Mouse (Mus musculus): ENCODE data around the gene Ascc3. TPM values are rescaled to one million over a fixed set of nuclear protein-coding genes. Genes with fewer than 3 reads are reported as not detected.

Gene Ascc3
- polyA plus RNA-seq, 1 experiment, result 5.6 TPM

GRCm38 (mm10) chr10:50801594-50801993, 209.1 kb downstream of the Ascc3 start:
- TF ChIP-seq CTCF (IDR thresholded peaks at IDR 0.05; ENCODE audit: control insufficient read depth, insufficient read depth, insufficient read length) (no peak), FOSL1 (IDR thresholded peaks at IDR 0.05; ENCODE audit: insufficient read depth, low read length, poor library complexity, severe bottlenecking) (no peak), USF1 (IDR thresholded peaks at IDR 0.05; ENCODE audit: low read depth) (no peak), CEBPB (IDR thresholded peaks at IDR 0.05; ENCODE audit: low read depth) (no peak), MYOD1 (IDR thresholded peaks at IDR 0.05; ENCODE audit: control insufficient read depth, insufficient read length, low read depth) (no peak), MYOG (IDR thresholded peaks at IDR 0.05; ENCODE audit: control insufficient read depth, extremely low read depth, insufficient read length) (no peak), MAX (IDR thresholded peaks at IDR 0.05) (no peak)
- Histone ChIP-seq H3K4me3 (ENCODE audit: insufficient read depth, poor library complexity, severe bottlenecking) (no peak overlapping the region), H3K36me3 (ENCODE audit: control insufficient read depth, insufficient read depth) (peaks cover 2% of the 10 kb centered on the region), H3K79me3 (ENCODE audit: low read depth) (no peaks in the 10 kb centered on the region), H3ac (ENCODE audit: control insufficient read depth, insufficient read length, low read depth) (no peak overlapping the region), H3K79me2 (ENCODE audit: control insufficient read depth, insufficient read depth) (no peaks in the 10 kb centered on the region), H3K27me3 (ENCODE audit: control insufficient read depth, insufficient read depth, insufficient read length) (no peaks in the 10 kb centered on the region)

- Histone ChIP-seq H3K4me3 (ENCODE audit: insufficient read depth, poor library complexity, severe bottlenecking) (no peak overlapping the region), H3ac (ENCODE audit: control insufficient read depth, insufficient read length, low read depth) (no peak overlapping the region), H3K79me2 (ENCODE audit: control insufficient read depth, insufficient read depth) (no peaks in the 10 kb centered on the region), H3K36me3 (ENCODE audit: control insufficient read depth, insufficient read depth) (peaks cover 2% of the 10 kb centered on the region), H3K27me3 (ENCODE audit: control insufficient read depth, insufficient read depth, insufficient read length) (no peaks in the 10 kb centered on the region), H3K79me3 (ENCODE audit: low read depth) (no peaks in the 10 kb centered on the region)
- TF ChIP-seq MAX (IDR thresholded peaks at IDR 0.05), result no peak
- no peak for TF ChIP-seq USF1 (IDR thresholded peaks at IDR 0.05; ENCODE audit: low read depth)
- no peak for TF ChIP-seq MYOD1 (IDR thresholded peaks at IDR 0.05; ENCODE audit: control insufficient read depth, insufficient read length, low read depth)
- no peak for TF ChIP-seq CEBPB (IDR thresholded peaks at IDR 0.05; ENCODE audit: low read depth)
- no peak for TF ChIP-seq CTCF (IDR thresholded peaks at IDR 0.05; ENCODE audit: control insufficient read depth, insufficient read depth, insufficient read length)
- TF ChIP-seq MYOG (IDR thresholded peaks at IDR 0.05; ENCODE audit: control insufficient read depth, extremely low read depth, insufficient read length), result no peak
- TF ChIP-seq FOSL1 (IDR thresholded peaks at IDR 0.05; ENCODE audit: insufficient read depth, low read length, poor library complexity, severe bottlenecking), result no peak
Observed at GRCm38 (mm10) chr10:50802380-50802779, 209.9 kb downstream of the Ascc3 start.

- no peaks in the 10 kb centered on the region for H3K79me2 ChIP-seq (ENCODE audit: control insufficient read depth, insufficient read depth)
- no peak for TF ChIP-seq MYOD1 (IDR thresholded peaks at IDR 0.05; ENCODE audit: control insufficient read depth, insufficient read length, low read depth)
- no peak for TF ChIP-seq MYOG (IDR thresholded peaks at IDR 0.05; ENCODE audit: control insufficient read depth, extremely low read depth, insufficient read length)
- no peak for TF ChIP-seq FOSL1 (IDR thresholded peaks at IDR 0.05; ENCODE audit: insufficient read depth, low read length, poor library complexity, severe bottlenecking)
- no peak for TF ChIP-seq MAX (IDR thresholded peaks at IDR 0.05)
- no peak for TF ChIP-seq CTCF (IDR thresholded peaks at IDR 0.05; ENCODE audit: control insufficient read depth, insufficient read depth, insufficient read length)
- no peak for TF ChIP-seq USF1 (IDR thresholded peaks at IDR 0.05; ENCODE audit: low read depth)
- no peak for TF ChIP-seq CEBPB (IDR thresholded peaks at IDR 0.05; ENCODE audit: low read depth)
- H3K27me3 ChIP-seq (ENCODE audit: control insufficient read depth, insufficient read depth, insufficient read length), result no peaks in the 10 kb centered on the region
- no peaks in the 10 kb centered on the region for H3K79me3 ChIP-seq (ENCODE audit: low read depth)
- H3K4me3 ChIP-seq (ENCODE audit: insufficient read depth, poor library complexity, severe bottlenecking), result no peak overlapping the region
- H3K36me3 ChIP-seq (ENCODE audit: control insufficient read depth, insufficient read depth), result peaks cover 2% of the 10 kb centered on the region
- no peak overlapping the region for H3ac ChIP-seq (ENCODE audit: control insufficient read depth, insufficient read length, low read depth)
Observed at GRCm38 (mm10) chr10:50806166-50806565, 213.7 kb downstream of the Ascc3 start.

- no peaks in the 10 kb centered on the region for H3K79me3 ChIP-seq (ENCODE audit: low read depth)
- no peaks in the 10 kb centered on the region for H3K79me2 ChIP-seq (ENCODE audit: control insufficient read depth, insufficient read depth)
Observed at GRCm38 (mm10) chr10:50822363-50822762, 229.9 kb downstream of the Ascc3 start.

GRCm38 (mm10) chr10:50826829-50827228, 234.4 kb downstream of the Ascc3 start:
- Histone ChIP-seq H3K79me2 (ENCODE audit: control insufficient read depth, insufficient read depth) (no peaks in the 10 kb centered on the region), H3ac (ENCODE audit: control insufficient read depth, insufficient read length, low read depth) (no peak overlapping the region), H3K4me3 (ENCODE audit: insufficient read depth, poor library complexity, severe bottlenecking) (no peak overlapping the region), H3K79me3 (ENCODE audit: low read depth) (no peaks in the 10 kb centered on the region), H3K27me3 (ENCODE audit: control insufficient read depth, insufficient read depth, insufficient read length) (no peaks in the 10 kb centered on the region), H3K36me3 (ENCODE audit: control insufficient read depth, insufficient read depth) (peaks cover 10% of the 10 kb centered on the region)
- TF ChIP-seq CEBPB (IDR thresholded peaks at IDR 0.05; ENCODE audit: low read depth), result no peak
- no peak for TF ChIP-seq FOSL1 (IDR thresholded peaks at IDR 0.05; ENCODE audit: insufficient read depth, low read length, poor library complexity, severe bottlenecking)
- no peak for TF ChIP-seq MYOG (IDR thresholded peaks at IDR 0.05; ENCODE audit: control insufficient read depth, extremely low read depth, insufficient read length)
- TF ChIP-seq CTCF (IDR thresholded peaks at IDR 0.05; ENCODE audit: control insufficient read depth, insufficient read depth, insufficient read length), result no peak
- no peak for TF ChIP-seq USF1 (IDR thresholded peaks at IDR 0.05; ENCODE audit: low read depth)
- TF ChIP-seq MYOD1 (IDR thresholded peaks at IDR 0.05; ENCODE audit: control insufficient read depth, insufficient read length, low read depth), result no peak
- TF ChIP-seq MAX (IDR thresholded peaks at IDR 0.05), result no peak

More at GRCm38 (mm10) chr10:50822363-50822762, 229.9 kb downstream of the Ascc3 start:
- H3K27me3 ChIP-seq (ENCODE audit: control insufficient read depth, insufficient read depth, insufficient read length), result no peaks in the 10 kb centered on the region
- H3ac ChIP-seq (ENCODE audit: control insufficient read depth, insufficient read length, low read depth), result no peak overlapping the region
- H3K4me3 ChIP-seq (ENCODE audit: insufficient read depth, poor library complexity, severe bottlenecking), result no peak overlapping the region
- H3K36me3 ChIP-seq (ENCODE audit: control insufficient read depth, insufficient read depth), result peaks cover 4% of the 10 kb centered on the region
- no peak for TF ChIP-seq CTCF (IDR thresholded peaks at IDR 0.05; ENCODE audit: control insufficient read depth, insufficient read depth, insufficient read length)
- TF ChIP-seq MAX (IDR thresholded peaks at IDR 0.05), result no peak
- no peak for TF ChIP-seq MYOG (IDR thresholded peaks at IDR 0.05; ENCODE audit: control insufficient read depth, extremely low read depth, insufficient read length)
- TF ChIP-seq CEBPB (IDR thresholded peaks at IDR 0.05; ENCODE audit: low read depth), result no peak
- TF ChIP-seq USF1 (IDR thresholded peaks at IDR 0.05; ENCODE audit: low read depth), result no peak
- no peak for TF ChIP-seq MYOD1 (IDR thresholded peaks at IDR 0.05; ENCODE audit: control insufficient read depth, insufficient read length, low read depth)
- no peak for TF ChIP-seq FOSL1 (IDR thresholded peaks at IDR 0.05; ENCODE audit: insufficient read depth, low read length, poor library complexity, severe bottlenecking)

- Histone ChIP-seq H3K36me3 (ENCODE audit: control insufficient read depth, insufficient read depth) (peaks cover 7% of the 10 kb centered on the region), H3K27me3 (ENCODE audit: control insufficient read depth, insufficient read depth, insufficient read length) (no peaks in the 10 kb centered on the region), H3K79me3 (ENCODE audit: low read depth) (no peaks in the 10 kb centered on the region), H3K4me3 (ENCODE audit: insufficient read depth, poor library complexity, severe bottlenecking) (no peak overlapping the region), H3ac (ENCODE audit: control insufficient read depth, insufficient read length, low read depth) (no peak overlapping the region), H3K79me2 (ENCODE audit: control insufficient read depth, insufficient read depth) (no peaks in the 10 kb centered on the region)
- TF ChIP-seq MAX (IDR thresholded peaks at IDR 0.05) (no peak), CTCF (IDR thresholded peaks at IDR 0.05; ENCODE audit: control insufficient read depth, insufficient read depth, insufficient read length) (no peak), USF1 (IDR thresholded peaks at IDR 0.05; ENCODE audit: low read depth) (no peak), MYOD1 (IDR thresholded peaks at IDR 0.05; ENCODE audit: control insufficient read depth, insufficient read length, low read depth) (no peak), CEBPB (IDR thresholded peaks at IDR 0.05; ENCODE audit: low read depth) (no peak), FOSL1 (IDR thresholded peaks at IDR 0.05; ENCODE audit: insufficient read depth, low read length, poor library complexity, severe bottlenecking) (no peak), MYOG (IDR thresholded peaks at IDR 0.05; ENCODE audit: control insufficient read depth, extremely low read depth, insufficient read length) (no peak)
Observed at GRCm38 (mm10) chr10:50834533-50834932, 242.1 kb downstream of the Ascc3 start.
